Comparison of ENCODE assay signal across 8 mouse cellular contexts in the genomic region with DNA sequence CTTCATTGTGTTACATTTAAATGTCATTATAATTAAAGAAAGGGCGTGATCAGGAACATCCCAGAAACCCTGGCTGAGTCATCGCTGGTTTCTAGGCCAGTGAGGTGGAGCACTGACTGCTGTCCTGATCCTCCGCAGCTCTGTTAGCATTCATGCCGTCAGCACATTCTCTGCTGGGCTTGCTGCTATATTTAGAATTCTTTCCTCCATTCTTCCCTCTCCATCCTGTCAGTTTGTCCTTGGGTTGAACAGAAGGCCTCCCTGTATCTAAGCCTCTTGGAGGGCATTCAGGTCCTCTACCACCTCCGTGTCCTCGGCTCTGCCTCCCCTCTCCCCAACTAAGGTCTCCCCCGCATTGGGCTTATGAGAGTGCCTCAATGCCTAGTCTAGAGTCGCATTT. TPM values are rescaled to one million over a fixed set of nuclear protein-coding genes. Genes with fewer than 3 reads are reported as not detected.
DNase-seq lines count a peak whose midpoint lies in the region; ATAC-seq and TF ChIP-seq lines count a peak whose summit lies in the region.

No protein-coding gene starts in this region.

- H3K27ac ChIP-seq in embryonic facial prominence, embryonic 14.5 days (replicated peaks; ENCODE audit: low read depth, low read length), result no peak overlapping the region

- H3K9ac ChIP-seq in embryonic facial prominence, embryonic 14.5 days (ENCODE audit: low read depth, low read length), result no peak overlapping the region

- in situ Hi-C loops in Patski (cut with MboI; ENCODE audit: low pct_unique_long_range_greater_than_20kb), result no loop called here

- 73% methylated on average over 8 of the region's 8 CpGs for WGBS in embryonic facial prominence, embryonic 14.5 days

- H3K36me3 ChIP-seq in embryonic facial prominence, embryonic 14.5 days (ENCODE audit: control insufficient read depth, insufficient read depth, low read length), result no peaks in the 10 kb centered on the region

- POLR2A ChIA-PET in Patski (lab: Charles Lee), result no interaction called here

- H3K4me2 ChIP-seq in embryonic facial prominence, embryonic 14.5 days (ENCODE audit: low read depth, low read length), result no peak overlapping the region

- CTCF ChIA-PET in Patski (lab: Charles Lee), result no interaction called here

- ATAC-seq in Patski, result peak; percentile 39
- no peak for ATAC-seq in embryonic facial prominence, embryonic 14.5 days (ENCODE audit: low read depth)

- no peaks in the 10 kb centered on the region for H3K27me3 ChIP-seq in Patski
- H3K27me3 ChIP-seq in embryonic facial prominence, embryonic 14.5 days (replicated peaks; ENCODE audit: control insufficient read depth, insufficient read depth, low read length), result no peaks in the 10 kb centered on the region

- peak; percentile 39 for DNase-seq in layer of hippocampus, adult 9-11 months
- no peak for DNase-seq in layer of hippocampus, postnatal 14 days (ENCODE audit: low spot score in 2 of 2)
- DNase-seq in Patski (ENCODE audit: low read depth, low spot score), result no peak
- peak; percentile 23 for DNase-seq in embryonic facial prominence, embryonic 14.5 days (ENCODE audit: low spot score)
- DNase-seq in kidney, postnatal 36 days, result peak; percentile 37 to 62
- no peak for DNase-seq in spleen, adult 12 weeks (ENCODE audit: low spot score)
- DNase-seq in layer of hippocampus, postnatal 10 days (ENCODE audit: low spot score in 2 of 2), result no peak
- DNase-seq in embryo, embryonic 9.5 days (ENCODE audit: extremely low spot score), result no peak

- TF ChIP-seq CTCF in Patski (IDR thresholded peaks at IDR 0.05), result no peak

- no peak overlapping the region for H3K4me3 ChIP-seq in embryonic facial prominence, embryonic 14.5 days (ENCODE audit: low read depth, low read length)

- no peaks in the 10 kb centered on the region for H3K9me3 ChIP-seq in embryonic facial prominence, embryonic 14.5 days (ENCODE audit: control insufficient read depth, low read length)

- H3K4me1 ChIP-seq in embryonic facial prominence, embryonic 14.5 days (ENCODE audit: control insufficient read depth, insufficient read depth, low read length), result no peaks in the 10 kb centered on the region; the same call in 1 of the 2 replicates

RNA-seq across cellular contexts. Expression of a gene that starts 6.2 kb away (rescaled TPM):
- under 1 TPM; 0.31 to 0.69 TPM for total RNA-seq in layer of hippocampus, postnatal 14 days (2021)
- polyA plus RNA-seq in Patski (2021), result 6.1 TPM
- polyA plus RNA-seq in embryonic facial prominence, embryonic 14.5 days (2014; fragmentation: Nextera tagmentation; extraction: Ambion mirVana), result 3.9 and 4.4 TPM in 2 replicates
- under 1 TPM; 0.48 to 0.78 TPM for total RNA-seq in layer of hippocampus, postnatal 10 days (2021)

RNA-seq across cellular contexts. Expression of a gene that starts 18.2 kb away (rescaled TPM):
- 10 to 100 TPM; 73.0 to 77.8 TPM for total RNA-seq in layer of hippocampus, postnatal 14 days (2021)
- polyA plus RNA-seq in Patski (2021), result 69.4 TPM
- 126 and 137 TPM in 2 replicates for polyA plus RNA-seq in embryonic facial prominence, embryonic 14.5 days (2014; fragmentation: Nextera tagmentation; extraction: Ambion mirVana)
- 10 to 100 TPM; 82.0 to 86.7 TPM for total RNA-seq in layer of hippocampus, postnatal 10 days (2021)

RNA-seq across cellular contexts. Expression of a gene that starts 20.5 kb away (rescaled TPM):
- 10 to 100 TPM; 47.7 to 54.8 TPM for total RNA-seq in layer of hippocampus, postnatal 14 days (2021)
- 4.3 TPM for polyA plus RNA-seq in Patski (2021)
- polyA plus RNA-seq in embryonic facial prominence, embryonic 14.5 days (2014; fragmentation: Nextera tagmentation; extraction: Ambion mirVana), result 2.0 and 2.3 TPM in 2 replicates
- total RNA-seq in layer of hippocampus, postnatal 10 days (2021), result 10 to 100 TPM; 50.0 to 51.9 TPM

RNA-seq across cellular contexts. Expression of a gene that starts 35.0 kb away (rescaled TPM):
- 10 to 100 TPM; 16.6 to 18.0 TPM for total RNA-seq in layer of hippocampus, postnatal 14 days (2021)
- polyA plus RNA-seq in Patski (2021), result 45.3 TPM
- polyA plus RNA-seq in embryonic facial prominence, embryonic 14.5 days (2014; fragmentation: Nextera tagmentation; extraction: Ambion mirVana), result 22.8 and 24.7 TPM in 2 replicates
- total RNA-seq in layer of hippocampus, postnatal 10 days (2021), result 10 to 100 TPM; 16.9 TPM

RNA-seq across cellular contexts. Expression of a gene that starts 48.9 kb away (rescaled TPM):
- total RNA-seq in layer of hippocampus, postnatal 14 days (2021), result 100 to 1,000 TPM; 425 to 454 TPM
- 204 TPM for polyA plus RNA-seq in Patski (2021)
- 1,154 and 1,326 TPM in 2 replicates for polyA plus RNA-seq in embryonic facial prominence, embryonic 14.5 days (2014; fragmentation: Nextera tagmentation; extraction: Ambion mirVana)
- 1,000 to 10,000 TPM; 1,050 to 1,137 TPM for total RNA-seq in layer of hippocampus, postnatal 10 days (2021)

Comparison
In these comparisons a context has a peak if more than half of its experiments do, and no peak if none do; other contexts are left out.
1. DNase-seq: peak in layer of hippocampus, adult 9-11 months (single experiment), embryonic facial prominence, embryonic 14.5 days (single experiment) and kidney, postnatal 36 days (2 of 2); none in layer of hippocampus, postnatal 14 days (0 of 2), Patski (single experiment), spleen, adult 12 weeks (single experiment), layer of hippocampus, postnatal 10 days (0 of 2) and embryo, embryonic 9.5 days (single experiment).